Mouse (Mus musculus) neural tube, embryonic 14.5 days (tissue): ENCODE data around the gene Ube2e3. TPM values are rescaled to one million over a fixed set of nuclear protein-coding genes. Genes with fewer than 3 reads are reported as not detected.
A peak's percentile ranks its signal among the peaks of the same experiment; 100 is the strongest.

Experiments
- ATAC-seq: fragments of 200-750 bp; cut with Nextera tagmentation; 2 replicates; pipeline ENCODE4 v1.8.0; 2017; ENCODE audit warnings: low read depth, mild to moderate bottlenecking, moderate TSS enrichment, moderate library complexity
- H3K27ac ChIP-seq: fragments of 300-500 bp; sonication (generic); 2 replicates; pipeline ENCODE4 v1.5.1; 2014; ENCODE audit warnings: low read depth, mild to moderate bottlenecking, control low read depth, low read length, moderate library complexity, mixed read lengths
- H3K27me3 ChIP-seq: fragments of 300-500 bp; sonication (generic); 2 replicates; pipeline ENCODE4 v1.6.1; 2014; ENCODE audit warnings: low read length; ENCODE audit not compliant: control insufficient read depth, insufficient read depth
- H3K36me3 ChIP-seq: fragments of 300-500 bp; sonication (generic); 2 replicates; pipeline ENCODE4 v1.6.1; 2014; ENCODE audit warnings: low read length, mixed read lengths; ENCODE audit not compliant: control insufficient read depth, insufficient read depth
- H3K4me1 ChIP-seq: fragments of 300-500 bp; sonication (generic); 2 replicates; pipeline ENCODE4 v1.6.1; 2014; ENCODE audit warnings: low read length; ENCODE audit not compliant: control insufficient read depth, insufficient read depth
- H3K4me2 ChIP-seq: fragments of 300-500 bp; sonication (generic); 2 replicates; pipeline ENCODE4 v1.6.1; 2014; ENCODE audit warnings: mild to moderate bottlenecking, low read depth, low read length, control low read depth
- H3K4me3 ChIP-seq: fragments of 300-500 bp; sonication (generic); 2 replicates; pipeline ENCODE4 v1.5.1; 2014; ENCODE audit warnings: low read depth, low read length, control low read depth, mixed read lengths
- H3K9ac ChIP-seq: fragments of 300-500 bp; sonication (generic); replicated peaks from 2 replicates; pipeline ENCODE4 v1.6.1; 2014; ENCODE audit warnings: low read depth, mild to moderate bottlenecking, control low read depth, low read length, mixed read lengths
- H3K9me3 ChIP-seq: fragments of 300-500 bp; sonication (generic); 2 replicates; pipeline ENCODE4 v1.6.1; 2016; ENCODE audit warnings: low read length; ENCODE audit not compliant: control insufficient read depth
- WGBS: fragments of 180-500 bp; shearing (Covaris S2); extraction: QIAGEN DNeasy Blood & Tissue Kit; methylation state at CpG from one replicate; pipeline ENCODE4 v1.1.7; 2014; 5-methylcytosine and 5-hydroxymethylcytosine counted together
- polyA plus RNA-seq: library from polyadenylated mRNA; unstranded; fragments of >200 nt; fragmentation: Nextera tagmentation; extraction: Ambion mirVana; gene quantifications from 2 replicates; pipeline ENCODE4 v1.2.1, GENCODE M21; 2014

Ube2e3 gene
- polyA plus RNA-seq: 296 and 322 TPM in 2 replicates

GRCm38 (mm10) chr2:78867726-78868510, at the start of gene Ube2e3:
Gene Ube2e3, plus strand, starts transcription at chr2:78868124.
- Histone ChIP-seq H3K4me3 (peak within 1 kb of the TSS; percentile 78), H3K4me1 (peaks cover 16% of the 10 kb centered on the region), H3K9ac (peak within 1 kb of the TSS; percentile 98), H3K36me3 (no peaks in the 10 kb centered on the region; the same call in none of the 2 replicates), H3K27ac (peak within 1 kb of the TSS; percentile 98), H3K9me3 (no peaks in the 10 kb centered on the region), H3K27me3 (peaks cover 3% of the 10 kb centered on the region; the same call in 1 of the 2 replicates), H3K4me2 (peak within 1 kb of the TSS; percentile 68)
- WGBS: 22% methylated on average over 13 of the region's 14 CpGs
- no peak for ATAC-seq

- Histone ChIP-seq H3K27ac (no peak overlapping the region), H3K9me3 (no peaks in the 10 kb centered on the region), H3K9ac (no peak overlapping the region), H3K4me3 (no peak overlapping the region), H3K36me3 (no peaks in the 10 kb centered on the region), H3K4me1 (no peaks in the 10 kb centered on the region), H3K4me2 (no peak overlapping the region), H3K27me3 (no peaks in the 10 kb centered on the region)
- over 99% methylated on average over 3 of the region's 3 CpGs for WGBS
- no peak for ATAC-seq
Observed at GRCm38 (mm10) chr2:78829887-78830286, 38.0 kb upstream of the Ube2e3 start.

GRCm38 (mm10) chr2:78841494-78842224, 26.3 kb upstream of the Ube2e3 start:
- no peaks in the 10 kb centered on the region for H3K27me3 ChIP-seq
- no peaks in the 10 kb centered on the region for H3K9me3 ChIP-seq
- H3K4me2 ChIP-seq: no peak overlapping the region
- 92% methylated on average over 7 of the region's 7 CpGs for WGBS
- H3K27ac ChIP-seq: no peak overlapping the region
- H3K4me1 ChIP-seq: no peaks in the 10 kb centered on the region
- no peak overlapping the region for H3K9ac ChIP-seq
- no peak overlapping the region for H3K4me3 ChIP-seq
- ATAC-seq: no peak
- H3K36me3 ChIP-seq: no peaks in the 10 kb centered on the region

GRCm38 (mm10) chr2:78844365-78844764, 23.6 kb upstream of the Ube2e3 start:
- Histone ChIP-seq H3K4me1 (no peaks in the 10 kb centered on the region), H3K4me3 (no peak overlapping the region), H3K9me3 (no peaks in the 10 kb centered on the region), H3K36me3 (no peaks in the 10 kb centered on the region), H3K27me3 (no peaks in the 10 kb centered on the region), H3K27ac (no peak overlapping the region), H3K4me2 (no peak overlapping the region), H3K9ac (no peak overlapping the region)
- WGBS: 92% methylated on average over 5 of the region's 5 CpGs
- ATAC-seq: no peak

- Histone ChIP-seq H3K4me2 (no peak overlapping the region), H3K36me3 (no peaks in the 10 kb centered on the region), H3K4me1 (no peaks in the 10 kb centered on the region), H3K27ac (no peak overlapping the region), H3K9me3 (no peaks in the 10 kb centered on the region), H3K27me3 (no peaks in the 10 kb centered on the region), H3K4me3 (no peak overlapping the region), H3K9ac (no peak overlapping the region)
- 93% methylated on average over 12 of the region's 12 CpGs for WGBS
- ATAC-seq: no peak
Observed at GRCm38 (mm10) chr2:78845274-78845673, 22.6 kb upstream of the Ube2e3 start.

- no peak overlapping the region for H3K9ac ChIP-seq
- no peak overlapping the region for H3K4me3 ChIP-seq
- no peaks in the 10 kb centered on the region for H3K9me3 ChIP-seq
- WGBS: 88% methylated on average over 10 of the region's 10 CpGs
- no peaks in the 10 kb centered on the region for H3K36me3 ChIP-seq
- H3K27me3 ChIP-seq: no peaks in the 10 kb centered on the region
- no peak overlapping the region for H3K4me2 ChIP-seq
- H3K27ac ChIP-seq: no peak overlapping the region
- no peak for ATAC-seq
- no peaks in the 10 kb centered on the region for H3K4me1 ChIP-seq
Observed at GRCm38 (mm10) chr2:78845717-78846116, 22.2 kb upstream of the Ube2e3 start.

GRCm38 (mm10) chr2:78854315-78854714, 13.6 kb upstream of the Ube2e3 start:
- Histone ChIP-seq H3K36me3 (no peaks in the 10 kb centered on the region), H3K4me1 (no peaks in the 10 kb centered on the region), H3K9me3 (no peaks in the 10 kb centered on the region), H3K4me2 (no peak overlapping the region), H3K27me3 (no peaks in the 10 kb centered on the region), H3K27ac (no peak overlapping the region), H3K4me3 (no peak overlapping the region), H3K9ac (no peak overlapping the region)
- WGBS: 76% methylated on average over 8 of the region's 8 CpGs
- no peak for ATAC-seq

- H3K9ac ChIP-seq: no peak overlapping the region
- no peak overlapping the region for H3K4me3 ChIP-seq
- no peaks in the 10 kb centered on the region for H3K9me3 ChIP-seq
- 69% methylated on average over 6 of the region's 6 CpGs for WGBS
- H3K4me2 ChIP-seq: no peak overlapping the region
- H3K36me3 ChIP-seq: no peaks in the 10 kb centered on the region
- no peak overlapping the region for H3K27ac ChIP-seq
- no peaks in the 10 kb centered on the region for H3K4me1 ChIP-seq
- no peak for ATAC-seq
- no peaks in the 10 kb centered on the region for H3K27me3 ChIP-seq
Observed at GRCm38 (mm10) chr2:78858628-78859027, 9.3 kb upstream of the Ube2e3 start.
